Mouse (Mus musculus) lung, postnatal 0 days (tissue): ENCODE measurements around the gene Kcnq5. TPM values are rescaled to one million over a fixed set of nuclear protein-coding genes. Genes with fewer than 3 reads are reported as not detected.
A peak's percentile ranks its signal among the peaks of the same experiment; 100 is the strongest.

Experiments
- ATAC-seq: fragments of 200-750 bp; cut with Nextera tagmentation; 2 replicates; pipeline ENCODE4 v1.8.0; 2017; ENCODE audit warnings: moderate library complexity
- DNase-seq: peaks from one replicate; pipeline ENCODE4 v3.0.0-alpha.2; 2016; ENCODE audit warnings: low spot score
- H3K27ac ChIP-seq: fragments of 300-500 bp; sonication (generic); 2 replicates; pipeline ENCODE4 v1.5.1; 2014; ENCODE audit warnings: antibody characterized with exemption, mild to moderate bottlenecking, low read length, mixed read lengths
- H3K27me3 ChIP-seq: fragments of 300-500 bp; sonication (generic); replicated peaks from 2 replicates; pipeline ENCODE4 v1.6.1; 2014; ENCODE audit warnings: low read length, mixed read lengths; ENCODE audit not compliant: insufficient read depth
- H3K36me3 ChIP-seq: fragments of 300-500 bp; sonication (generic); 2 replicates; pipeline ENCODE4 v1.6.1; 2014; ENCODE audit warnings: low read length, mixed read lengths; ENCODE audit not compliant: insufficient read depth
- H3K4me1 ChIP-seq: fragments of 300-500 bp; sonication (generic); 2 replicates; pipeline ENCODE4 v1.6.1; 2014; ENCODE audit warnings: antibody characterized with exemption, low read depth, low read length, mixed read lengths; ENCODE audit not compliant: insufficient read depth
- H3K4me2 ChIP-seq: fragments of 300-500 bp; sonication (generic); replicated peaks from 2 replicates; pipeline ENCODE4 v1.6.1; 2014; ENCODE audit warnings: low read depth, mild to moderate bottlenecking, low read length, moderate library complexity, mixed read lengths
- H3K4me3 ChIP-seq: fragments of 300-500 bp; sonication (generic); 2 replicates; pipeline ENCODE4 v1.5.1; 2014; ENCODE audit warnings: low read depth, low read length
- H3K9ac ChIP-seq: fragments of 300-500 bp; sonication (generic); replicated peaks from 2 replicates; pipeline ENCODE4 v1.6.1; 2014; ENCODE audit warnings: low read depth, mild to moderate bottlenecking
- H3K9me3 ChIP-seq: fragments of 300-500 bp; sonication (generic); 2 replicates; pipeline ENCODE4 v1.6.1; 2016; ENCODE audit warnings: low read length, mixed read lengths
- CTCF ChIP-seq: IDR thresholded peaks from 2 replicates; pipeline ENCODE4 v1.5.1; 2016; ENCODE audit warnings: antibody characterized with exemption, mild to moderate bottlenecking
- EP300 ChIP-seq: IDR thresholded peaks from 2 replicates; pipeline ENCODE4 v1.6.1; 2016; ENCODE audit warnings: antibody characterized with exemption, mild to moderate bottlenecking, control low read depth
- WGBS: fragments of 180-500 bp; shearing (Covaris S2); extraction: QIAGEN DNeasy Blood & Tissue Kit; methylation state at CpG from one replicate; pipeline ENCODE4 v1.1.7; 2014; 5-methylcytosine and 5-hydroxymethylcytosine counted together
- polyA plus RNA-seq: library from polyadenylated mRNA; unstranded; fragments of >200 nt; fragmentation: Nextera tagmentation; extraction: Ambion mirVana; gene quantifications from 2 replicates; pipeline ENCODE4 v1.2.1, GENCODE M21; 2015

The Kcnq5 gene
- polyA plus RNA-seq, 1 experiment from 2014 or later, result 1.5 TPM

DNA sequence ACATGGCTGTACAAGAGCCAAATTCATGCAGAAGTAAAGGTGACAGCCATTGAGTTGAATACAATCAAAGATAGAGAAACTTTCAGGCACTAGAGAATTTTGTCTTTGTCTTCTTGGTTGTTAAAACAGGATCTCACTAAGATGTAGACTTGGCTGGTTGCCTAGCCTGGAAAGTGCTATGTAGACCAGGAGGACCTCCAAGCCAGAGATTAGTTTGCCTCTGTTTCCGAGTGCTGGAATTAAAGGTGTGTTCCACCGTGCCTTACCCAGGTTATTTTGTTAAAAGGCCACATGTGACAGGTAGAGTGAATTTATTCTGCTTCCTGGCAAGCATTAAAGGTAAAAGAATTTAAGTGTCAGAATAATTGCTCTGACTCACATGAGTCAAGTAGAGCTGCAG, 271.3 kb downstream of the Kcnq5 start:
- H3K27me3 ChIP-seq, result no peaks in the 10 kb centered on the region
- H3K4me2 ChIP-seq, result no peak overlapping the region
- TF ChIP-seq EP300 (no peak), CTCF (no peak)
- no peak overlapping the region for H3K4me3 ChIP-seq
- H3K4me1 ChIP-seq, result no peaks in the 10 kb centered on the region
- no peaks in the 10 kb centered on the region for H3K9me3 ChIP-seq
- DNase-seq (peak; percentile 26), ATAC-seq (0 out of 2 replicates have a peak, but pooled peaks have one; percentile 19)
- no peak overlapping the region for H3K27ac ChIP-seq
- no peaks in the 10 kb centered on the region for H3K36me3 ChIP-seq
- no peak overlapping the region for H3K9ac ChIP-seq
- WGBS, result 41% methylated on average over 2 of the region's 2 CpGs

DNA sequence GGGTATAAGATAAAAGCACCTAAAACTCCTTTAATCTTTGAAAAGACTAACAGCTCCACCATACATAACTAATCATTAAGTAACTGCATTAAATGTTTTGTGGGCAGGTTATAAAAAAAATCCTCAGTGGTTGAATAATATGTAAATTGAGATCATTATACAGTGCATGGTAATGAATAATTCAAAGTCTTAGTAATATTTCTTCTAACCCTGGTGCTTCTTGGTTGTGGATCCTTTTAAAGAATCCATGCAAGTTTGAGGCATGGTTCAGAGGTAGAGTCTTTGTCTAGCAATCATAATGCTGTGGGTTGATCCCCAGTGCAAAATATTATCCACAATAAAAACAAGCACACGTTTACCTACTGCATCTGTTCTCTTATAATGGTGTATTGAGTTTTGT, 272.8 kb downstream of the Kcnq5 start:
- no peaks in the 10 kb centered on the region for H3K9me3 ChIP-seq
- no peak for ATAC-seq
- no peaks in the 10 kb centered on the region for H3K4me1 ChIP-seq
- TF ChIP-seq EP300, result no peak
- no peak for TF ChIP-seq CTCF
- H3K9ac ChIP-seq, result no peak overlapping the region
- 47% methylated on average over 1 of the region's 1 CpGs for WGBS
- no peak overlapping the region for H3K4me2 ChIP-seq
- H3K27ac ChIP-seq, result no peak overlapping the region
- no peak for DNase-seq
- no peaks in the 10 kb centered on the region for H3K36me3 ChIP-seq
- no peak overlapping the region for H3K4me3 ChIP-seq
- H3K27me3 ChIP-seq, result no peaks in the 10 kb centered on the region

DNA sequence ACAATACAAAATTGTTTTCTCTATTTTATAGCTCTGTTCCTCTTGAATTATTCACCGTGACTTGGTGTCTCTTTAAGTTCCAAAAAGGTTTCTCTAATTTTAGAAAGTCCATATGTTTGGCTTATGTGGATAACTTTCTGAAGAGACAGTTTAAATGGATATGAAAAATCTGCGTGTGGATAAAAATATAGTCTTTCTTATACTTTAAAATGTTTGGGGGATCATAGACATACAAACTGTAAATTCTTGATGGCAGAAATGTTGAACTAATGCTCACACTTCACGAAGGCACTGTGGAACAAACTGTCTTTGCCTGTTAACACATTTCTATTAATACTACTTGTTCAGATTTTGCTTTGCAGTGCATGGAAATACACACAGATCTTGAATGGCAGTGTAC, 277.3 kb downstream of the Kcnq5 start:
- DNase-seq (no peak), ATAC-seq (no peak)
- Histone ChIP-seq H3K9ac (no peak overlapping the region), H3K4me3 (no peak overlapping the region), H3K27me3 (no peaks in the 10 kb centered on the region), H3K4me2 (no peak overlapping the region), H3K4me1 (no peaks in the 10 kb centered on the region), H3K36me3 (no peaks in the 10 kb centered on the region), H3K27ac (no peak overlapping the region), H3K9me3 (no peaks in the 10 kb centered on the region)
- TF ChIP-seq CTCF (no peak), EP300 (no peak)
- WGBS, result 78% methylated on average over 3 of the region's 3 CpGs

DNA sequence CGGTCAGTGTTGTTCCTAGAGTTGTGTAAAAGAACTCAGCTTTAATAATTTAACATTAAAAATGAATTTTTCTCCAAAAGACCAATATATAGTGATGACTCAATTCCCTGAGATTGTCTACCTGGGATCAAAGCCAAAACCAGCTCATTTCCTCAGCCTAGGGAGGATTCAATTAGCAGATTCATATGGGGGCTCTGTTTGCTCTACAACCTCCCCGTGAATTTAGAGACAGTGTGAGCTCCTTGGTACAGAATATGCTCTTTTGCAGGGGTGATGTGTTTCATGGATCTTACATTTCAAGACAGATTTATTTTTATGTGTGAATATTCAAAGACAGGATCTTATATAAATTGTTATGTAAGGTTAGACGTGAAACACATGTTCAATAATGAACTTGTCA, 284.9 kb downstream of the Kcnq5 start:
- H3K36me3 ChIP-seq, result no peaks in the 10 kb centered on the region
- H3K4me2 ChIP-seq, result no peak overlapping the region
- TF ChIP-seq EP300 (no peak), CTCF (no peak)
- no peak for ATAC-seq
- H3K4me1 ChIP-seq, result no peaks in the 10 kb centered on the region
- no peak for DNase-seq
- H3K27me3 ChIP-seq, result no peaks in the 10 kb centered on the region
- no peaks in the 10 kb centered on the region for H3K9me3 ChIP-seq
- WGBS, result 66% methylated on average over 3 of the region's 3 CpGs
- no peak overlapping the region for H3K9ac ChIP-seq
- no peak overlapping the region for H3K27ac ChIP-seq
- H3K4me3 ChIP-seq, result no peak overlapping the region

DNA sequence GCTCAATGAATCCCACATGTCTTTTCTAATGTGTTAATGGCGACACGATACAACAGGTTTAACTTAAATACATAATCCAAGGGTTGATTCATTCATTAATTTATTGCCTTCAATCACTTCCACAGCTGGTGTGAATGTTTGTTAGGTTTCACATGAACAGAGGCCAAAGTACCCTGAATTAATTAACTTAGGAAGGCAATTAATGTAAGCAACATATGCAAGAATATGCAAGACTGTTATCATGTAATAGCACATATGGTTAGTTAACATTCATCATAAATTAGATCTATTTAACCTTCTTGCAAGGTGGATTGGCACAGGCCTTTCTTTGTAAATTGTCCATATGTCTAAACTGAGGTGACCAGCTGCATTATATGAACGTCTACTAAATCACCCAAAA, 300.9 kb downstream of the Kcnq5 start:
- H3K4me2 ChIP-seq, result no peak overlapping the region
- no peak overlapping the region for H3K27ac ChIP-seq
- H3K36me3 ChIP-seq, result no peaks in the 10 kb centered on the region
- no peak overlapping the region for H3K4me3 ChIP-seq
- H3K9me3 ChIP-seq, result no peaks in the 10 kb centered on the region
- TF ChIP-seq CTCF (no peak), EP300 (no peak)
- no peak overlapping the region for H3K9ac ChIP-seq
- no peaks in the 10 kb centered on the region for H3K4me1 ChIP-seq
- no peak for ATAC-seq
- WGBS, result 80% methylated on average over 3 of the region's 3 CpGs
- no peak for DNase-seq
- no peaks in the 10 kb centered on the region for H3K27me3 ChIP-seq

DNA sequence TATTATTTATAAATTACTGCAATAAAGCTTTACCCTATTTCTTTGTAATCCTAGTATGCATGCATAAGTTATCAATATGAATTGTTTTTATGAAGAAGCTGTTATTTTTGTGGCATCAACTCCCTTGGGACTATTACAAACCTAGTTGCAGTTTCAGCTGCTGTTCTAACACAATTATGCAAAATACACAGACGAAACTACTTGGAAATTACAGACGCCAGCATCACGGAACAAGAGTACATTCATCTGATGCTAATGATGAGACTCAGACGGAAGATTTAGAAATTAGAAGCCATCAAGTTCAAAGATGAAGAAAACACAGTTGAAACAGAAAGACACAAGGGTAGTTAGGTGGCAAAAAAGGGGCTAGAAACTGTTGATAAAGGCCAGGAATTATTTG, 310.9 kb downstream of the Kcnq5 start:
- H3K36me3 ChIP-seq, result no peaks in the 10 kb centered on the region
- 50% methylated on average over 4 of the region's 4 CpGs for WGBS

DNA sequence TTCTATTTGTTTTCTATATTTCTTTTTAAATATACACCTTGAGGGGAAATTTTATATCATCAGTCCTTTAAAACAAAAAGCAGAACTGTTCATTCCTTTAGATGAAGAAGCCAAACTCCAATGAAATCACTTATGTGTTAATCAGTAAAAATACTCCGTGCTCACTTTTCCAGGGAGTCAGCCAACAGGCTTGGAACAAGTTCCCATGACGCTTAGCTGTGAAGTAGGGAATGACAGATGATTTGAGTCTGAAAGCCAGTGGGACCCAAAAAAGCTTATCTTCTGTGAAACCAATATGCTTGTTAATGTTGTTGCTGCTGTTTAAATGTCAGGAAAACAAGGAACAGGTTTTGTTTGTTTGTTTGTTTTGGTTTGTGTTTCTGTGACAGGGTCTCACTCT, 326.3 kb downstream of the Kcnq5 start:
- Histone ChIP-seq H3K27me3 (no peaks in the 10 kb centered on the region), H3K27ac (no peak overlapping the region), H3K4me1 (no peaks in the 10 kb centered on the region), H3K4me2 (no peak overlapping the region), H3K9me3 (no peaks in the 10 kb centered on the region), H3K9ac (no peak overlapping the region), H3K36me3 (no peaks in the 10 kb centered on the region), H3K4me3 (no peak overlapping the region)
- TF ChIP-seq EP300 (no peak), CTCF (no peak)
- 53% methylated on average over 2 of the region's 2 CpGs for WGBS
- DNase-seq, result no peak
- ATAC-seq, result no peak

More for the DNA sequence above, 310.9 kb downstream of the Kcnq5 start:
- DNase-seq (no peak), ATAC-seq (no peak)
- no peaks in the 10 kb centered on the region for H3K4me1 ChIP-seq
- no peak for TF ChIP-seq CTCF
- TF ChIP-seq EP300, result no peak
- H3K9ac ChIP-seq, result no peak overlapping the region
- H3K4me3 ChIP-seq, result no peak overlapping the region
- no peaks in the 10 kb centered on the region for H3K9me3 ChIP-seq
- H3K4me2 ChIP-seq, result no peak overlapping the region
- H3K27ac ChIP-seq, result no peak overlapping the region
- no peaks in the 10 kb centered on the region for H3K27me3 ChIP-seq
